Mouse (Mus musculus) kidney, postnatal 0 days (tissue): Measurements from ENCODE around the gene Dnmt1. TPM values are rescaled to one million over a fixed set of nuclear protein-coding genes. Genes with fewer than 3 reads are reported as not detected.

Experiments
- ATAC-seq: fragments of 200-750 bp; cut with Nextera tagmentation; replicated peaks from 2 replicates; pipeline ENCODE4 v1.8.0; 2017; ENCODE audit warnings: low read depth, moderate number of reproducible peaks, moderate TSS enrichment, moderate library complexity; ENCODE audit not compliant: low FRiP score
- DNase-seq: peaks from one replicate; pipeline ENCODE4 v3.0.0-alpha.2; 2016; ENCODE audit warnings: low spot score
- H3K27ac ChIP-seq: fragments of 300-500 bp; sonication (generic); 2 replicates; pipeline ENCODE4 v1.5.1; 2014; ENCODE audit warnings: mild to moderate bottlenecking
- H3K27me3 ChIP-seq: fragments of 300-500 bp; sonication (generic); 2 replicates; pipeline ENCODE4 v1.6.1; 2014; ENCODE audit warnings: low read length, mixed read lengths; ENCODE audit not compliant: insufficient read depth
- H3K36me3 ChIP-seq: fragments of 300-500 bp; sonication (generic); 2 replicates; pipeline ENCODE4 v1.6.1; 2014; ENCODE audit warnings: low read length, mixed read lengths; ENCODE audit not compliant: insufficient read depth
- H3K4me1 ChIP-seq: fragments of 300-500 bp; sonication (generic); replicated peaks from 2 replicates; pipeline ENCODE4 v1.6.1; 2014; ENCODE audit warnings: antibody characterized with exemption, low read length, mixed read lengths; ENCODE audit not compliant: insufficient read depth
- H3K4me2 ChIP-seq: fragments of 300-500 bp; sonication (generic); 2 replicates; pipeline ENCODE4 v1.6.1; 2014; ENCODE audit warnings: mild to moderate bottlenecking, low read length, moderate library complexity, mixed read lengths
- H3K4me3 ChIP-seq: fragments of 300-500 bp; sonication (generic); replicated peaks from 2 replicates; pipeline ENCODE4 v1.5.1; 2014; ENCODE audit warnings: low read depth, low read length
- H3K9ac ChIP-seq: fragments of 300-500 bp; sonication (generic); 2 replicates; pipeline ENCODE4 v1.6.1; 2014; ENCODE audit warnings: low read depth, low read length
- H3K9me3 ChIP-seq: fragments of 300-500 bp; sonication (generic); replicated peaks from 2 replicates; pipeline ENCODE4 v1.6.1; 2016; ENCODE audit warnings: low read length, inconsistent platforms, mixed read lengths
- CTCF ChIP-seq: IDR thresholded peaks from 2 replicates; pipeline ENCODE4 v1.5.1; 2016; ENCODE audit warnings: antibody characterized with exemption, low read depth, mild to moderate bottlenecking, moderate library complexity
- WGBS: fragments of 180-500 bp; shearing (Covaris S2); extraction: QIAGEN DNeasy Blood & Tissue Kit; methylation state at CpG from one replicate; pipeline ENCODE4 v1.1.7; 2014; 5-methylcytosine and 5-hydroxymethylcytosine counted together
- polyA plus RNA-seq: library from polyadenylated mRNA; unstranded; fragments of >200 nt; fragmentation: Nextera tagmentation; extraction: Ambion mirVana; gene quantifications from 2 replicates; pipeline ENCODE4 v1.2.1, GENCODE M21; 2015

Gene Dnmt1
- polyA plus RNA-seq, 1 experiment from 2014 or later, result 34.1 TPM

DNA sequence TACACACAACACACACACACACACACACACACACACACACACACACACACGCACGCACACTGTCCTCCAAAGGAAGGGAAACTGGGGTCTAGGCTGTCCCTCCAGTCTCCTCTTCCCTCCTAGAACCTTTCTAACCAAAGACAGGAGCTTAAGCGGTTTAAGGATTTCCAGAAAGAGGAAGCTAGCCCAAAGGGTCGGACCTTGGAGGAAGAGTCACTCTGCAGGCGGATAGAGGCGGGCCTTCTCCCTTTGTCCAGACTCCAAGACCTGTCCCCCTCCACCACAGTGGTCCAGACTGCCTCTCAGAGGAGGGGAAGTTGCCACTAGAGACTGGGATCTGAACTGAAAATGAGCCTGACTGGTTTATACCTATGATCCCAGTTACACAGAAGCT is 14.0 kb upstream of the Dnmt1 start:
- Histone ChIP-seq H3K4me1 (peaks cover 32% of the 10 kb centered on the region), H3K36me3 (peaks cover 3% of the 10 kb centered on the region; the same call in 1 of the 2 replicates), H3K9ac (peak overlapping the region; percentile 24; the same call in 1 of the 2 replicates), H3K9me3 (no peaks in the 10 kb centered on the region), H3K4me2 (peak overlapping the region; percentile 85), H3K4me3 (peak overlapping the region; percentile 21; the same call in 1 of the 2 replicates), H3K27me3 (no peaks in the 10 kb centered on the region), H3K27ac (peak overlapping the region; percentile 92)
- ATAC-seq (no peak), DNase-seq (peak; percentile 76)
- WGBS, result 46% methylated on average over 6 of the region's 6 CpGs
- TF ChIP-seq CTCF, result no peak

DNA sequence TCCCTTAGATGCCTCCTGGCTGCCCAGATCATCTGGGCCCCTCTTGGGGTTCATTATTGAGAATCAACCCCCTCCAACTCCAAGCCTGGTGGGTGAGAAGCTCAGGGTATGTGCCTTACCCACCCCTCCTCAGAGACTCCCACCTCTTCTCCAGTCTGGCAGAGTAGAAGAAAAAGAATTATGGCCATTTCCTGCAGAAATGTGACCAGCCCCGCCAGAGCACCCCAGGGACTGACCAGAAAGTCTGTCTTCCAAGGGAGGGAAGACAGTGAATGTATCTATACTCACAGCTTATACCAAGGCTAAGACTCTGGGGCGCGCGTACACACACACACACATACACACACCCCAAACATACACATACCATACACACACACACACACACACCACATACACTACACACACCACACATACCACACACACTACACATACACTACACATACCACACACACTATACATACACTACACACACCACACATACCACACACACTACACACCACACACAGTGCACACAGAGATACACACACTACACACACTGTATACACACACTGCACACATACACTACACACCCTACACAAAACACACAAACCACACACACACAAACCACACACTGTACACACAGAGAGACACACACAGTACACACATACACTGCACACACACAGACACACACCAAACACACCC is 13.5 kb upstream of the Dnmt1 start:
- Histone ChIP-seq H3K9ac (peak overlapping the region; percentile 47), H3K27ac (peak overlapping the region; percentile 92), H3K27me3 (no peaks in the 10 kb centered on the region), H3K36me3 (peaks cover 6% of the 10 kb centered on the region; the same call in 1 of the 2 replicates), H3K4me1 (peaks cover 32% of the 10 kb centered on the region), H3K4me2 (peak overlapping the region; percentile 85), H3K9me3 (no peaks in the 10 kb centered on the region), H3K4me3 (peak overlapping the region; percentile 21; the same call in 1 of the 2 replicates)
- no peak for TF ChIP-seq CTCF
- ATAC-seq, result 0 out of 2 replicates have a peak, but pooled peaks have one; percentile 3
- 60% methylated on average over 4 of the region's 4 CpGs for WGBS
- DNase-seq, result peak; percentile 75

DNA sequence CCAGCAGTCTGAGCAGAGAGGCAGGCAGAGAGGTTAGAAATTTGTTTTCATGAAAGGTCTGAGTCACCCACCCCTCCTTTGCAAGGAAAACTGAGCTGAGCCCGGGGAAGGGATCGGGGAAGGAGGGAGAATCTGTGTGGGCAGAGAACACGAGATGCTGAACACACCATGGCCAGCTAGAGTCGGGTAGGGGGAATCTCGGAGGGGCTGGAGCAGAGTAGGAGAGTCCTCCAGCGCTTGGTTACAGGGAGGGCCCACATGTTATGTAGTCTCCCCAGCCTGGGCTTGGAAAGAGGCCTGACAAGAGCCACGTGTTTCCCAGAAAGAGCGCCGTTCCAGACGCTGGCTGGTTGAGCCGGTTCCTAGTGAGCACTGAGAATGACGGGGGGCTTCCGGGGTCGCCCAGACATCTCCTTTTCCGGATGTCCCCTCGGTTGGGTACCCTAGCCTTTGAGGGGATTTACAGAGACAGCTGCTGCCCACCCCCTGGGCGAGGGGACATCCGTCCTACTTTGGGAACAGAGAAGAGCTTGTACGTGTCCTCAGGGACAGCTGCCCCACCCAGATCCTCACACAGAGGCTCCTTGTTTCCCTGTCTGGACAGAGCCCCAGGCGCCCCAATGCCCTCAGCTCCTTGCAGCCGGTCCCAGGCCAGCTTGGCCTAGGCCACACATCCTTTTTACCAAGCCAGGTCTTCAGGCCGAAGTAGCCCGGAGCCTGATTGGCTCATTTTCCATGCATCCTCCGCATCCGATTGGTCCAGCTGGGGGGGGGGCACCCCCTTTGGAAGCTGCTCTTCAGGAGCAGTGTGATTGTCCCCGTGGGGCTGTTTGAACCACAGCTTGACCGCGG is 12.7 kb upstream of the Dnmt1 start:
- TF ChIP-seq CTCF, result no peak
- H3K4me2 ChIP-seq, result peak overlapping the region; percentile 85
- DNase-seq, result peak; percentile 81
- peak overlapping the region; percentile 47 for H3K9ac ChIP-seq
- peak overlapping the region; percentile 92 for H3K27ac ChIP-seq
- ATAC-seq, result peak; percentile 30
- 0 out of 2 replicates have a peak overlapping the region, but pooled peaks have one; percentile 1 for H3K4me3 ChIP-seq
- H3K36me3 ChIP-seq, result peaks cover 14% of the 10 kb centered on the region
- H3K27me3 ChIP-seq, result no peaks in the 10 kb centered on the region
- H3K4me1 ChIP-seq, result peaks cover 32% of the 10 kb centered on the region
- WGBS, result 17% methylated on average over 28 of the region's 28 CpGs
- no peaks in the 10 kb centered on the region for H3K9me3 ChIP-seq

DNA sequence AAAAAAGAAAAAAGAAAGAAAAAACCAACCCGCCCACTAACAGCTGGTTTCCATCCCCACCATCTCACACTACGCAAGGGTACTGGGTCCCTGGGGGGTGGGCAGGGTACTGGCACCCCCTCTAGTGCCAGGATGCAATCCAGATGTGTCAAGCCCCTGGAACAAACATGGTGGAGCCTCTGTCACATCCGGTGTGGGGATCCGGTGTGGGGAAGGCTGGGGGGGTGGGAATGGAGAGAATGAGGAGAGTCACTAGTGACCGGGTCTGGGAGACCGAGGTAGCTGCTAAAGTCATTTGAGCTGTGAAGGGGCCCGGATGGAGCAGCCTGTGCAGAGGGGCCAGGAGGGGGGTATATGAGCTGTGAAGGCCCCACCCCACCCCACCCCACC is 12.1 kb upstream of the Dnmt1 start:
- H3K9me3 ChIP-seq, result no peaks in the 10 kb centered on the region
- 22% methylated on average over 7 of the region's 7 CpGs for WGBS
- peak overlapping the region; percentile 92 for H3K27ac ChIP-seq
- no peak overlapping the region for H3K4me3 ChIP-seq
- no peaks in the 10 kb centered on the region for H3K27me3 ChIP-seq
- TF ChIP-seq CTCF, result no peak
- ATAC-seq (peak; percentile 48), DNase-seq (no peak)
- H3K4me2 ChIP-seq, result peak overlapping the region; percentile 85; the same call in 1 of the 2 replicates
- peak overlapping the region; percentile 47; the same call in 1 of the 2 replicates for H3K9ac ChIP-seq
- H3K36me3 ChIP-seq, result peaks cover 20% of the 10 kb centered on the region
- H3K4me1 ChIP-seq, result peaks cover 32% of the 10 kb centered on the region

- Histone ChIP-seq H3K4me2 (no peak overlapping the region), H3K9ac (no peak overlapping the region), H3K27ac (no peak overlapping the region), H3K4me3 (no peak overlapping the region), H3K4me1 (peaks cover 7% of the 10 kb centered on the region), H3K9me3 (no peaks in the 10 kb centered on the region), H3K27me3 (no peaks in the 10 kb centered on the region), H3K36me3 (peaks cover 26% of the 10 kb centered on the region)
- 78% methylated on average over 5 of the region's 5 CpGs for WGBS
- no peak for TF ChIP-seq CTCF
- no peak for ATAC-seq
- DNase-seq, result no peak
Measured at GRCm38 (mm10) chr9:20966747-20967146, 7.1 kb upstream of the Dnmt1 start.

GRCm38 (mm10) chr9:20966008-20966407 is 6.3 kb upstream of the Dnmt1 start:
- Histone ChIP-seq H3K27ac (no peak overlapping the region), H3K4me2 (no peak overlapping the region), H3K36me3 (peaks cover 26% of the 10 kb centered on the region), H3K9me3 (no peaks in the 10 kb centered on the region), H3K9ac (no peak overlapping the region), H3K4me1 (no peaks in the 10 kb centered on the region), H3K27me3 (no peaks in the 10 kb centered on the region), H3K4me3 (no peak overlapping the region)
- DNase-seq (no peak), ATAC-seq (no peak)
- TF ChIP-seq CTCF, result no peak
- WGBS, result 76% methylated on average over 3 of the region's 3 CpGs
